Mouse (Mus musculus) layer of hippocampus, postnatal 25 days (tissue): ENCODE results near the gene Prss53. TPM values are rescaled to one million over a fixed set of nuclear protein-coding genes. Genes with fewer than 3 reads are reported as not detected.
A peak's percentile ranks its signal among the peaks of the same experiment; 100 is the strongest.

Experiments
- DNase-seq, 2 experiments: peaks; one replicate each; pipeline ENCODE4 v3.0.0; 2022; ENCODE audit warnings: mixed read lengths in 2 of 2, low spot score in 1 of 2; ENCODE audit errors: extremely low spot score in 1 of 2
- total RNA-seq, 2 experiments: library from RNA; stranded (reverse); gene quantifications; 2 replicates each; pipeline ENCODE4 v1.2.3; 2021

Gene Prss53
- total RNA-seq = 1 to 10 TPM; 1.9 to 2.6 TPM

- no peak for DNase-seq
Observed at GRCm38 (mm10) chr7:127890798-127891197, at the start of gene Prss53. Gene Prss53, minus strand, starts transcription at chr7:127890970.

GRCm38 (mm10) chr7:127936216-127936884 is 45.6 kb upstream of the Prss53 start:
- DNase-seq = no peak

DNA sequence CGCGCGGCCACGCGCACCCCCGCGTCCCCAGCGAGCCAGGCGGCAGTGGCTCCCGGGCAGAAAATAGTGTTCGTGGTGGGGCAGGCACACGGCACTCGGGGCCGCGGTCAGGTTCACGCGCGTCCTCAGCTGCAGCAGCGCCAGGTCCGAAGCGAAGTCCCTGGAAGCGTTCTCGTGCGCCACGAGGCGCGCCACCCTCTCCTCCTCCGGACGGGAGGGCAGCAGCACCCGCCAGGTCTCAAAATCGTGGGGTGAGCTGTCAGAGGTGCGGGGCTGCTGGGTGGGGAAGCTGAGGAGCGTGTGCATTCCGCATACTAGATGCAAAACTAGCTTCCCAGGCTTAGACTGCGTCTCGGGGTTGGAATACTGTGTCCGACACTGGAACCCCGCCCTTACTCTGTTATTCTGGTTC is 45.0 kb upstream of the Prss53 start:
- DNase-seq = no peak

- peak; percentile 94 to 97 for DNase-seq
Observed at GRCm38 (mm10) chr7:127935028-127935722, 44.4 kb upstream of the Prss53 start.

DNA sequence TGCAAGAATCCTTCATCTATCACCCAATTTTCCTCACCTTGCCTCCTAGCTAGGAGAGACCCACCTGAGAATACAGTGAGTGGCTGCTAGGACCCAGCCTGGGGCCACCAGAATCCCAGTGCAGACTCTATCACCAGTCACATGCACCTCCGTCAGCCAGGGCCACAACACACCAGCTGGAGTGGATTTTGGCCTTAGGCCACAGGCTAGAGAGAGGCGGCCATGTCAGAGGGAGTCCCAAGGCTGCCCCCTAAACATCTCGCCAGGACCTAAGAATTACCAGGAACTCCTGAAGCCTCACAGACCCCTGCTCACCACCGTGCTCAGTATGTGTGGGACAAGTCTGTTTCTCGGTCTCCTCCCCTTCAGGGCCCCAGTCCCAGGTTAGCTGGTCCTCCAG is 43.3 kb upstream of the Prss53 start:
- no peak for DNase-seq

- DNase-seq = no peak
Observed at GRCm38 (mm10) chr7:127932273-127933031, 41.7 kb upstream of the Prss53 start.

DNA sequence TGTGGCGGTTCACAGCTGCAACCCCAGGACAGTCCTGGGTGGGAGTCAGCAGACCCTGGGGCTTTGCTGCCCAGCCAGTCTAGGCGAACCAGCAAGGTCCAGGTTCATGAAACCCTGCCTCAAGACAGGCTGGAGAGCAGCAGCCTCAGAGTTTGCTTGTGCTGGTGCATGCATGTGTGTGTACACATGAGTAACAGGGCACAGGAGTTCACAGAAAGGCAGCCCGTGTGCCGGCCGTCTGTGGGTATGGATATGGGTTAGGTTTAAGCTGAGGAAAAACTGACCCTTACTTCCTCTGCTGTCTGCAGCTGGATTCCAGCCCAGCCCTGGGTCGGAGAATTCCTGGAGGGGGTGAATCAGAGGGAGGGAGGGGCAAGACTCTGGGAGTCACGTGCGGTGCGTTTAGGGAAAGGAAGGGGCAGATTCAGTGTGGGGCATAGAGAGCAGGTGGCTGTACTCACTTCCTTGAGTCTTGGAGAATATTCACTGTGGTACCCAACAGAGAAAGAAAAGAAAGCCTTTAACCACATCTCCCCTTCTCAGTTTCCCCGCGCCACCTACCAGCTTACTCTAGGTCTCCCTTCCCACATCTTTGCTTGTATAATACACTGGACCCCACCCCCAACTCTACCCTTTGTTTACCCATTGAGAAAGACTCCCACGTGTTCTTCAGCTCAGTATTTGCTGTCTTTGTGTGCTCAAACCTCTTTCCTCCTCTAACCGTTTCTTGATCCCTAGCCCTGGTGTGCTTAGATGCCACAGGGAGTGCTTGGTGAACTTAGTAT is 40.8 kb upstream of the Prss53 start:
- DNase-seq = no peak

- DNase-seq = no peak
Observed at GRCm38 (mm10) chr7:127930636-127931035, 39.9 kb upstream of the Prss53 start.

DNA sequence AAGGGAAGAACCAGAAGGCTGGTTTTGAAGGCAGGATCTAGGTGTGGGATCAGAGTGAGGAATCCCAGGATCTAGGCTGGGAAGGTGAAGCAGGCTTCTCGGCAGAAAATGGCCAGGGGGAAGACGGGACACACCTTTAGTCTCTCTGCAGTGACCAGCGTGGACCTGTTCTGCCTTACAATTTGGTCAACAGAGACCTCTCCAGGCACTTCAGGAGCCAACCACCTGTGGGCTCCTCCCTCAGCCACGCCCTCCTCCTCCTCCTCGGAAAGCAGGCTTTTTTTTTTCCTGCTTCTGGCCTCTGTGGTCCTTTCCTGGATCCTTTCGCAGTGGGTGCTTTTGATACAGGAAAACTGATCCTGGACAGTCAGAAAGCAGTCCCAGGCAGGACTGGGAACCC is 39.2 kb upstream of the Prss53 start, which contains the start of gene Prss8:
Gene Prss8 (minus strand): TSS at position 182 of the 400 bp plus-strand sequence.
- DNase-seq = no peak

GRCm38 (mm10) chr7:127928596-127928995 is 37.8 kb upstream of the Prss53 start:
- DNase-seq = no peak

DNA sequence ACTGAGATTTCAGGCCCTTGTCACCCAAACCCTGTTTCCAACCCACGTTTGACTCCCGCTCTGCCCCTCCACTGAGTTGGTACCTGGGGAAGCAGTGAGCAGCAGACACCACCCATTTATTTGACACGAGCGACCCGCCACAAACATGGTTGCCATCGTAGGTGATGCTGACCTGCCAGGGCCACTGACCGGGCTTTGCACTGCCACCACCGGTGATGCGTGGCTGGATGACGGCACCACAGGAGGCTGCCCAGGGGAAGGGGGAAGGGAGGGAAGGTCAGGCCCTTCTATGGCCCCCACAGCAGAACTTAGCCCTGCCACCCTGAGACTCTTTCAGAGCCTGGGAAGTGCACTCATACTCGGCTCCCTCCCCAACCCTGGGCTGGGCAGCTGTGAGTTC is 37.0 kb upstream of the Prss53 start:
- DNase-seq = no peak

DNA sequence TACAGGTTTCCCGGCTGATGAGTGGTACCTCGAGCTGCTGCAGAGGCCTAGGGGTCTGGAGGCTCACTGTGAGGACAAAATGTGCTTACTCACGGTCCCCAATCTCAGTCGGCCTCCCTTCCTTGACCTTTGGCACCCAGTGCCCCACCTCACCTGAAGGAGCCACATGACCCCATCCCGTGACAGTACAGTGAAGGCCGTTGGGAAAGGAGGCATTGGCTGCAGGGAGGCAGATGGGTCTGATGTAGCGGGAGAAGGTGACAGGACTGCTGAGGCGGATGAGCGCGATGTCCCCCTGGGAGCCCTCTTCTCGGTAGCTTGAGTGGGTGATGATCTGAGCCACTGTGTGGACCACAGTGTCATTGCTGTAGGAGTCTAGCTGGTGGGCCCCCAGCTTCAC is 36.1 kb upstream of the Prss53 start:
- DNase-seq = no peak

- DNase-seq = no peak
Observed at GRCm38 (mm10) chr7:127926066-127926465, 35.3 kb upstream of the Prss53 start.

GRCm38 (mm10) chr7:127925252-127925651 is 34.5 kb upstream of the Prss53 start:
- DNase-seq = no peak

DNA sequence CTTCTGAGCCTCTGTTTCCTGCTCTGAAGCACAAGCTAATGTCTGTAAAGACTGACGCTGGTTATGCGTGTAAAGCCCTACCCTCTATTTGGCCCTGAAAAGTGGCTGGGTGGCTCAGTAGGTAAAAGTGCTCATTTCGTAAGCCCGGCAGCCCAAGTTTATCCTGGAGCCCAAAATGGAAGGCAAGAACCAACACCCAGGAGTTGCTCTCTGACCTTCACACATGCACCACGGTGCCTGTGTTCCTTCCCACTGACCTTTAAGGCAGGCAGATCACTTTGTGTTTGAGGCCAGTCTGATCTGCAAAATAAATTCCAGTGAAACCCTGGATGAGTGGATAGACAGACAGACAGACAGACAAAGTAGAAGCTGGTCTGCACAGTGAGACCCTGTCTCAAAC is 32.9 kb upstream of the Prss53 start:
- no peak for DNase-seq

GRCm38 (mm10) chr7:127922451-127923275 is 31.9 kb upstream of the Prss53 start:
- DNase-seq = no peak

DNA sequence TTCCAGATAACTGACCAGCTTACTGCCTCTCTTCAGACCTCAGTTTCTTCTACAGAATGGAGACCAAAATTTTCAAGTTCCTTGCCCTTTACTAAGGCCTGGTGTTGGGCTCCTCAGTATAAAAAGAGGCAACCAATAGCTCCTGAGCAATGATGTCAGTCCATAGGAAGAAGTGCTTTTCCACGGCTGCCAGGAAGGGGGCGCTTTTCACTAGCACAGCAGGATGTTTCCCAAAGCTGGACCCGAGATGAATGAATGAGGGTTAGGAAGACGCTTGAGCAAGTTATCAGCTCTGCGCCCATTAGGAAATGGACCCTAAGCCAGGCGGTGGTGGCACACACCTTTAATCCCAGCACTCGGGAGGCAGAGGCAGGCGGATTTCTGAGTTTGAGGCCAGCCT is 30.7 kb upstream of the Prss53 start:
- DNase-seq = no peak

DNA sequence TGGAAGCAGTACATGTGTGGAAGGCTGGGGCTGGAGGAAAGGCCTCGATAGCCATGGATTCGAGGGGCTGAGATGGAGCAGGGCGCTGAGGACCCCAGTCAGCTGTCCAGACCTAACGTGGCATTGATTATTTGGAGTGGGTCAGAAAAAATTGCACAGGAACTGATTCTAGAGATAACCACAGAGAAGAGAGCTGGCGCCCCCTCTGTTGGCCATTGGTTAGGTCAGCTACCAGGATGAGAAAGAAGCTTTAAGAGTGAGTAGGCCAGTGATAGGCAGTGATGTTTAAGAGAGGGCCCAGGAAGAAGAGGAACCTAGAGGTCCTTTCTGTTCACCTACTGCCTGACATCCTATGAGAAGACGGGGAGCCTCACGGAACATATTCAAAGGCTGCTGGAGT is 28.5 kb upstream of the Prss53 start:
- no peak for DNase-seq

DNA sequence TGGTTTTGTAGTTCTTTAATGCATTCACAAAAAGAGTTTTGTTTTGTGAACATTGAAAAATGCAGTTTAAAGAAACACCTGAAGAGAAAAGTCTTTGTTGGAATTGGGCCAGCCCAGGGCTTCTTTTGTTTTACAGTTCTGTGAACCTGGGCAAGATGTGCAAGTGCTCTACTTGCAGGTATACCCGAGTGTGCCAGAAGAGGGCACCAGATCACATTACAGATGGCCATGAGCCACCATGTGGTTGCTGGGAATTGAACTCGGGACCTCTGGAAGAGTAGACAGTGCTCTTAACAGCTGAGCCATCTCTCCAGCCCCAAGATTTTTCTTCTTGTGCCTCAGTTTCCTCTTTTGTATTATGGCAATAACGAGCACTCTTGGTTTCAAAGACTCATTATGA is 27.4 kb upstream of the Prss53 start:
- DNase-seq = peak in 1 of 2 experiments; percentile 38

DNA sequence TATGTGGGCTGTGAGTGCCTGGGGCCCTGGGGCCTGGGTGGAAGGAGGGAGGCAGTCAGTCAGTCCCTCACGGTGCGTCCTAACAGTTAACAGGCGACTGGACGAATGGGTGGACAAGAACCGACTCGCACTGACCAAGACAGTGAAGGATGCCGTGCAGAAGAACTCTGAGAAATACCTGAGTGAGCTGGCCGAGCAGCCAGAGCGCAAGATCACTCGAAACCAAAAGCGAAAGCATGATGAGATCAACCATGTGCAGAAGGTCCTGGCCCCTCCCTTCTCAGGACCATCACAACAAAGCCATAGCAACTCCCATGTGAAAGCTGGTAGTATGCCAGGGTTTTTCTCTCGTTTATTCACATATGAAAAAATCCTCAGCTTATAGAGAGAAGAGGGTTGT is 24.5 kb upstream of the Prss53 start:
- no peak for DNase-seq
